In genomic region chr10:121488623-121489299, GRCm38 (mm10) we compare ENCODE assay signal across 11 mouse cellular contexts. TPM values are rescaled to one million over a fixed set of nuclear protein-coding genes. Genes with fewer than 3 reads are reported as not detected.
DNase-seq lines count a peak whose midpoint lies in the region; ATAC-seq lines count a peak whose summit lies in the region.
"Had no signal": no experiment of that assay in that cellular context is flagged by ENCODE, and none has a peak within 500 bp of the region (broad histone marks: within the 10 kb centered on the region; RNA-seq: fewer than 3 reads in every experiment).

No protein-coding gene starts in this region.

- no peak for DNase-seq in heart, postnatal 4 days
- peak; percentile 63 to 74 for DNase-seq in left cerebral cortex, adult 9 months (ENCODE audit: low spot score in 2 of 2)
- peak; percentile 77 to 86 for DNase-seq in monocyte, adult 2 months (ENCODE audit: low read depth in 1 of 2, low spot score in 2 of 2)
- no peak for DNase-seq in cerebellum, postnatal 10 days
- DNase-seq in thymus, postnatal 36 days = no peak
- no peak for DNase-seq in embryo, embryonic 10.5 days (ENCODE audit: low spot score)
- DNase-seq: cerebellum, postnatal 25 days; lung, embryonic 14.5 days had no signal

- 64% methylated on average over 14 of the region's 14 CpGs for whole genome bisulfite sequencing in heart, embryonic 16.5 days

- peak; percentile 58 for ATAC-seq in heart, embryonic 16.5 days (replicated peaks; ENCODE audit: extremely low read depth, insufficient read depth, low FRiP score)

- no peaks in the 10 kb centered on the region for H3K27me3 ChIP-seq in heart, embryonic 16.5 days (ENCODE audit: control insufficient read depth, insufficient read depth, low read length)

- H3K9me3 ChIP-seq in heart, embryonic 16.5 days (replicated peaks; ENCODE audit: control insufficient read depth, low read length) = no peaks in the 10 kb centered on the region
- H3K9me3 ChIP-seq: G1E had no signal

- H3K4me1 ChIP-seq in heart, embryonic 16.5 days (ENCODE audit: control insufficient read depth, insufficient read depth, low read length) = 0 out of 2 replicates have a peak, but pooled peaks cover 5% of the 10 kb centered on the region
- peaks cover 3% of the 10 kb centered on the region; the same call in 1 of the 2 replicates for H3K4me1 ChIP-seq in brown adipose tissue, adult 24 weeks (ENCODE audit: control insufficient read depth, insufficient read depth, insufficient read length, low read length)

- H3K27ac ChIP-seq in heart, embryonic 16.5 days (ENCODE audit: low read length) = peak overlapping the region; percentile 61; the same call in 1 of the 2 replicates
- 0 out of 2 replicates have a peak overlapping the region, but pooled peaks have one; percentile 33 for H3K27ac ChIP-seq in brown adipose tissue, adult 24 weeks (replicated peaks; ENCODE audit: low read depth, low read length)

- no peaks in the 10 kb centered on the region for H3K36me3 ChIP-seq in heart, embryonic 16.5 days (ENCODE audit: control insufficient read depth, insufficient read depth)
- H3K36me3 ChIP-seq: G1E had no signal

- no peak overlapping the region for H3K4me3 ChIP-seq in heart, embryonic 16.5 days (ENCODE audit: low read length)
- no peak overlapping the region for H3K4me3 ChIP-seq in brown adipose tissue, adult 24 weeks (ENCODE audit: insufficient read depth, low read depth, low read length)

- no peak overlapping the region for H3K4me2 ChIP-seq in heart, embryonic 16.5 days (ENCODE audit: low read depth, low read length)
- H3K4me2 ChIP-seq: lung, embryonic 14.5 days had no signal

- H3K9ac ChIP-seq in heart, embryonic 16.5 days (ENCODE audit: low read length) = no peak overlapping the region
- H3K9ac ChIP-seq: lung, embryonic 14.5 days had no signal

RNA-seq across cellular contexts. Expression of gene Rassf3, which starts 12.6 kb away (rescaled TPM):
- polyA plus RNA-seq in heart, embryonic 16.5 days (2015; fragmentation: Nextera tagmentation; extraction: Ambion mirVana) = 24.1 and 24.8 TPM in 2 replicates
- total RNA-seq in heart, postnatal 4 days (2021) = 10 to 100 TPM; 82.2 to 85.0 TPM
- polyA plus RNA-seq in brown adipose tissue, adult 24 weeks (2012; ENCODE audit: insufficient read depth, insufficient read length, missing spikeins) = 17.3 and 25.1 TPM in 2 replicates

Comparison
In these comparisons a context has a peak if more than half of its experiments do, and no peak if none do; other contexts are left out.
1. DNase-seq: peak in left cerebral cortex, adult 9 months (2 of 2) and monocyte, adult 2 months (2 of 2); none in heart, postnatal 4 days (single experiment), cerebellum, postnatal 10 days (0 of 2), thymus, postnatal 36 days (0 of 2) and embryo, embryonic 10.5 days (single experiment).